Mouse (Mus musculus) mature B cell (primary cell): ENCODE data around the gene Foxl1.
"Not testable (repeated sequence)": the region's sequence is repeated elsewhere in the genome, so short reads cannot be mapped to it uniquely, and the experiment has no call there.

Source experiments
- in situ Hi-C: fragments of 300-500 bp; cut with MboI; formaldehyde crosslinking; loops from 2 replicates; pipeline ENCODE4 v1.14.3; 2019

Gene Foxl1

GRCm38 (mm10) chr8:121122368-121122767 is 5.4 kb upstream of the Foxl1 start:
- in situ Hi-C loops: loop anchor here (25.0 kb wide), 1 partner anchor 390 kb away; no protein-coding TSS in a partner anchor

- in situ Hi-C loops: loop anchor here (25.0 kb wide), 1 partner anchor 389 kb away; no protein-coding TSS in a partner anchor
These were observed 4.6 kb upstream of the Foxl1 start for GRCm38 (mm10) chr8:121123113-121123512.

- in situ Hi-C loops: loop anchor here (25.0 kb wide), 1 partner anchor 388 kb away; no protein-coding TSS in a partner anchor
These were observed 3.0 kb upstream of the Foxl1 start for GRCm38 (mm10) chr8:121124547-121125239.

GRCm38 (mm10) chr8:121125311-121125876 is 2.3 kb upstream of the Foxl1 start:
- in situ Hi-C loops: no loop called here

GRCm38 (mm10) chr8:121126191-121126590 is 1.5 kb upstream of the Foxl1 start:
- in situ Hi-C loops: no loop called here

- in situ Hi-C loops: no loop called here
These were observed 1.0 kb upstream of the Foxl1 start for GRCm38 (mm10) chr8:121126694-121127093.

GRCm38 (mm10) chr8:121127291-121127701 is 444 bp upstream of the Foxl1 start:
- in situ Hi-C loops: no loop called here

- in situ Hi-C loops: no loop called here
These were observed 958 bp downstream of the Foxl1 start for GRCm38 (mm10) chr8:121128531-121129264.

GRCm38 (mm10) chr8:121129265-121129940 is 1.7 kb downstream of the Foxl1 start:
- in situ Hi-C loops: no loop called here

- in situ Hi-C loops: no loop called here
These were observed 2.8 kb downstream of the Foxl1 start for GRCm38 (mm10) chr8:121130522-121130921.

- in situ Hi-C loops: no loop called here
These were observed 5.3 kb downstream of the Foxl1 start for GRCm38 (mm10) chr8:121132961-121133513.

GRCm38 (mm10) chr8:121134102-121134501 is 6.4 kb downstream of the Foxl1 start:
- in situ Hi-C loops: no loop called here

GRCm38 (mm10) chr8:121134512-121134911 is 6.8 kb downstream of the Foxl1 start:
- in situ Hi-C loops: no loop called here

GRCm38 (mm10) chr8:121136856-121137255 is 9.1 kb downstream of the Foxl1 start:
- in situ Hi-C loops: no loop called here

- in situ Hi-C loops: not testable (repeated sequence)
These were observed 17.9 kb downstream of the Foxl1 start for GRCm38 (mm10) chr8:121145457-121146134.

- in situ Hi-C loops: no loop called here
These were observed 20.9 kb downstream of the Foxl1 start for GRCm38 (mm10) chr8:121148573-121149083.

- in situ Hi-C loops: no loop called here
These were observed 24.7 kb downstream of the Foxl1 start for GRCm38 (mm10) chr8:121152394-121152793.

GRCm38 (mm10) chr8:121156990-121157491 is 29.3 kb downstream of the Foxl1 start:
- in situ Hi-C loops: no loop called here

- in situ Hi-C loops: no loop called here
These were observed 31.1 kb downstream of the Foxl1 start for GRCm38 (mm10) chr8:121158812-121159211.

GRCm38 (mm10) chr8:121161437-121161836 is 33.7 kb downstream of the Foxl1 start:
- in situ Hi-C loops: no loop called here

GRCm38 (mm10) chr8:121162413-121162812 is 34.7 kb downstream of the Foxl1 start:
- in situ Hi-C loops: no loop called here
